8 mouse cellular contexts compared by ENCODE assay signal in genomic region chr1:167000529-167001173, GRCm38 (mm10). TPM values are rescaled to one million over a fixed set of nuclear protein-coding genes. Genes with fewer than 3 reads are reported as not detected.
DNase-seq lines count a peak whose midpoint lies in the region; ATAC-seq lines count a peak whose summit lies in the region.

No protein-coding gene starts in this region.

- no peaks in the 10 kb centered on the region for H3K9me3 ChIP-seq in embryonic facial prominence, embryonic 13.5 days
- no peaks in the 10 kb centered on the region for H3K9me3 ChIP-seq in heart, embryonic 10.5 days
- no peaks in the 10 kb centered on the region for H3K9me3 ChIP-seq in kidney, embryonic 15.5 days (replicated peaks)
- H3K9me3 ChIP-seq in liver, embryonic 11.5 days (ENCODE audit: control insufficient read depth, low read length), result no peaks in the 10 kb centered on the region
- H3K9me3 ChIP-seq in stomach, embryonic 14.5 days (ENCODE audit: control insufficient read depth, low read depth, low read length), result no peaks in the 10 kb centered on the region

- peak overlapping the region; percentile 72 for H3K4me3 ChIP-seq in embryonic facial prominence, embryonic 13.5 days
- H3K4me3 ChIP-seq in heart, embryonic 10.5 days, result peak overlapping the region; percentile 92
- H3K4me3 ChIP-seq in kidney, embryonic 15.5 days (replicated peaks), result peak overlapping the region; percentile 77
- peak overlapping the region; percentile 73 for H3K4me3 ChIP-seq in liver, embryonic 11.5 days (ENCODE audit: low read depth, low read length)
- peak overlapping the region; percentile 72 for H3K4me3 ChIP-seq in stomach, embryonic 14.5 days (ENCODE audit: low read depth, low read length)

- H3K4me1 ChIP-seq in embryonic facial prominence, embryonic 13.5 days, result peaks cover 17% of the 10 kb centered on the region
- H3K4me1 ChIP-seq in heart, embryonic 10.5 days, result peaks cover 17% of the 10 kb centered on the region
- peaks cover 23% of the 10 kb centered on the region for H3K4me1 ChIP-seq in kidney, embryonic 15.5 days
- 0 out of 2 replicates have a peak, but pooled peaks cover 3% of the 10 kb centered on the region for H3K4me1 ChIP-seq in liver, embryonic 11.5 days (replicated peaks; ENCODE audit: control insufficient read depth, insufficient read depth, low read length)
- H3K4me1 ChIP-seq in stomach, embryonic 14.5 days (ENCODE audit: control insufficient read depth, insufficient read depth, low read length), result peaks cover 5% of the 10 kb centered on the region; the same call in 1 of the 2 replicates

- no peaks in the 10 kb centered on the region for H3K36me3 ChIP-seq in embryonic facial prominence, embryonic 13.5 days
- no peaks in the 10 kb centered on the region for H3K36me3 ChIP-seq in heart, embryonic 10.5 days
- H3K36me3 ChIP-seq in kidney, embryonic 15.5 days, result no peaks in the 10 kb centered on the region
- no peaks in the 10 kb centered on the region for H3K36me3 ChIP-seq in liver, embryonic 11.5 days (ENCODE audit: control insufficient read depth, insufficient read depth, low read length)
- no peaks in the 10 kb centered on the region for H3K36me3 ChIP-seq in stomach, embryonic 14.5 days (ENCODE audit: control insufficient read depth, insufficient read depth, low read length)

- 0 out of 2 replicates have a peak overlapping the region, but pooled peaks have one; percentile 33 for H3K27ac ChIP-seq in embryonic facial prominence, embryonic 13.5 days
- H3K27ac ChIP-seq in heart, embryonic 10.5 days, result peak overlapping the region; percentile 91
- peak overlapping the region; percentile 64; the same call in 1 of the 2 replicates for H3K27ac ChIP-seq in kidney, embryonic 15.5 days
- no peak overlapping the region for H3K27ac ChIP-seq in liver, embryonic 11.5 days (ENCODE audit: low read depth, low read length)
- peak overlapping the region; percentile 58; the same call in 1 of the 2 replicates for H3K27ac ChIP-seq in stomach, embryonic 14.5 days (ENCODE audit: low read length)

- ATAC-seq in embryonic facial prominence, embryonic 13.5 days (ENCODE audit: insufficient number of reproducible peaks, insufficient read depth, low FRiP score, low TSS enrichment, low read depth), result peak; percentile 68
- ATAC-seq in kidney, embryonic 15.5 days (replicated peaks; ENCODE audit: low FRiP score), result peak; percentile 85
- peak; percentile 77 for ATAC-seq in liver, embryonic 11.5 days (replicated peaks; ENCODE audit: low FRiP score)
- ATAC-seq in stomach, embryonic 14.5 days (ENCODE audit: insufficient number of reproducible peaks, insufficient read depth, low FRiP score, low read depth), result peak; percentile 73

- WGBS in embryonic facial prominence, embryonic 13.5 days, result under 1% methylated on average over 32 of the region's 76 CpGs
- WGBS in heart, embryonic 10.5 days, result under 1% methylated on average over 63 of the region's 76 CpGs
- under 1% methylated on average over 68 of the region's 76 CpGs for WGBS in kidney, embryonic 15.5 days
- WGBS in liver, embryonic 11.5 days, result under 1% methylated on average over 47 of the region's 76 CpGs
- 2% methylated on average over 42 of the region's 76 CpGs for WGBS in stomach, embryonic 14.5 days

- peak overlapping the region; percentile 83 for H3K9ac ChIP-seq in embryonic facial prominence, embryonic 13.5 days
- peak overlapping the region; percentile 64 for H3K9ac ChIP-seq in kidney, embryonic 15.5 days
- peak overlapping the region; percentile 69 for H3K9ac ChIP-seq in liver, embryonic 11.5 days (ENCODE audit: low read depth, low read length)
- peak overlapping the region; percentile 60 for H3K9ac ChIP-seq in stomach, embryonic 14.5 days (replicated peaks; ENCODE audit: low read depth, low read length)

- peaks cover 27% of the 10 kb centered on the region for H3K27me3 ChIP-seq in embryonic facial prominence, embryonic 13.5 days
- H3K27me3 ChIP-seq in heart, embryonic 10.5 days (ENCODE audit: insufficient read depth, poor library complexity, severe bottlenecking), result peaks cover 40% of the 10 kb centered on the region
- H3K27me3 ChIP-seq in kidney, embryonic 15.5 days, result peaks cover 32% of the 10 kb centered on the region
- H3K27me3 ChIP-seq in liver, embryonic 11.5 days (replicated peaks; ENCODE audit: control insufficient read depth, insufficient read depth, low read length), result peaks cover 30% of the 10 kb centered on the region
- peaks cover 15% of the 10 kb centered on the region for H3K27me3 ChIP-seq in stomach, embryonic 14.5 days (ENCODE audit: control insufficient read depth, insufficient read depth, low read length)

- H3K4me2 ChIP-seq in embryonic facial prominence, embryonic 13.5 days, result peak overlapping the region; percentile 96
- peak overlapping the region; percentile 98 for H3K4me2 ChIP-seq in kidney, embryonic 15.5 days
- peak overlapping the region; percentile 89 for H3K4me2 ChIP-seq in liver, embryonic 11.5 days
- H3K4me2 ChIP-seq in stomach, embryonic 14.5 days (replicated peaks; ENCODE audit: low read depth, low read length), result peak overlapping the region; percentile 97

- DNase-seq in layer of hippocampus, adult 11-12 months (ENCODE audit: low spot score), result peak; percentile 69
- no peak for DNase-seq in layer of hippocampus, adult 9-10 months (ENCODE audit: low spot score)
- peak; percentile 83 for DNase-seq in heart, embryonic 10.5 days (ENCODE audit: low spot score)
- DNase-seq in liver, embryonic 11.5 days (ENCODE audit: low spot score), result peak; percentile 76
- peak; percentile 43 for DNase-seq in naive thymus-derived CD4-positive, alpha-beta T cell, adult 2 months (ENCODE audit: low read depth)

RNA-seq across cellular contexts. Expression of gene Fam78b, which starts 0.6 kb away (rescaled TPM):
- 0.49 and 0.70 TPM in 2 replicates for polyA plus RNA-seq in embryonic facial prominence, embryonic 13.5 days (2015; fragmentation: Nextera tagmentation; extraction: Ambion mirVana)
- polyA plus RNA-seq in heart, embryonic 10.5 days (2016; fragmentation: Nextera tagmentation; extraction: Ambion mirVana), result 0.16 and 0.30 TPM in 2 replicates
- 0.79 and 0.84 TPM in 2 replicates for polyA plus RNA-seq in kidney, embryonic 15.5 days (2015; fragmentation: Nextera tagmentation; extraction: Ambion mirVana)
- 0.66 and 0.93 TPM in 2 replicates for polyA plus RNA-seq in liver, embryonic 11.5 days (2014; fragmentation: Nextera tagmentation; extraction: Ambion mirVana)
- 1.8 and 1.9 TPM in 2 replicates for polyA plus RNA-seq in stomach, embryonic 14.5 days (2014; fragmentation: Nextera tagmentation; extraction: Ambion mirVana)
